Mouse (Mus musculus): ENCODE data around the gene Cry1. TPM values are rescaled to one million over a fixed set of nuclear protein-coding genes. Genes with fewer than 3 reads are reported as not detected.

The Cry1 gene
- total RNA-seq, 2 experiments from 2014 or later = 13.3 to 15.1 TPM

Other genes starting within 250 kb of the Cry1 start
- 1 to 10 TPM; 1.2 to 1.6 TPM for gene Fhl4, start 82.6 kb downstream of the Cry1 start, total RNA-seq (2021)
- gene Tmem263, start 82.4 kb downstream of the Cry1 start, total RNA-seq (2021) = 10 to 100 TPM; 30.1 to 32.1 TPM
- 10 to 100 TPM; 16.3 to 16.5 TPM for gene Mterf2, start 57.0 kb downstream of the Cry1 start, total RNA-seq (2021)
- gene Btbd11, start 201.8 kb upstream of the Cry1 start, total RNA-seq (2021) = 10 to 100 TPM; 17.6 to 18.5 TPM